In the genomic region with DNA sequence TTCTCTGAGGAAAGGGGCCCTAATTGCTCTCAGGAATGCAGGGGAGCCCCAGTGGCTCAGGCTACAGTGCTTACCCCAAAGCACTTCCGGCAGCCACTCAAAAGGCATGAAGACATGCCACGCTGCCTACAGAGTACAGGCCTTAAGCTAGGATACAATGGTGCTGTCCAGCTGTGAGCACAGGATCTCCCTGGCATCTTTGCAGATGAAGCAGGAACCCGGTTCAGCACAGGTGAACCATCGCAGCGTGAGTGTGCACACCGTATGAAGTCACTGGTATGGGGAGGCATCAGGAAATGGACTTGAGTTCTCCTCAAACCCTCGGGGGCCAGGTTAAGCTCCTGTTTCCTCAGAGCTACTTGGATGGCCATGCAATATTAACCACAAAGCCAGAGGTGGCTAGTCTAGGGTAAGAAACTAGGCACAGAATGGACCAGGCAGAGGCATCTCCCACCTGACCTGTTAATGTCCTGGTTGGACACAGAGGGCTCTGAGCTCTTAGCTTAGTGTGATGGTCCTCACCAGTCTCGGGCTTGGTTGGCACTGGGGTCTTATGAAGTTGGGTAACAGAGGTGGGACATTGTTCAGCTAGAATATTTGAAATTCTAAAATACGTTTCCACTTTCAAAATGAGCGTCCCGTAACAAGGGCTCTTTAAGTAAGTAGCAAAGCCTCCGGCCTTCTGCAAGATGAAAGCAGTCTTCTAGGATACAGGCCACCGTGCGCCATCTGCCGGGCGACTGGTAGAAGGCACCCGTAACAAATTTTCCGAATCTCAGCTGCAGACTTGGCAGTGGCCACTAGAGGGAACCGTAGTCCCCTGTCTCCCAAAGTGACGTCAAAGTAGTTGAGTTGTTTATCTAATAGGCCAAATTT, we compare ENCODE assay signal across 8 mouse cellular contexts.
A peak's percentile ranks its signal among the peaks of the same experiment; 100 is the strongest.
DNase-seq lines count a peak whose midpoint lies in the region; ATAC-seq and TF ChIP-seq lines count a peak whose summit lies in the region.

No protein-coding gene starts in this region.

- CTCF ChIA-PET in Patski (lab: Charles Lee), result interaction anchor here (1.0 to 1.8 kb wide), 4 partner anchors 18 to 260 kb away, joined by 3 to 6 read pairs (median 4); no protein-coding TSS in a partner anchor

- peak; percentile 99 for TF ChIP-seq CTCF in Patski (IDR thresholded peaks at IDR 0.05)

- 36% methylated on average over 20 of the region's 20 CpGs for WGBS in hindbrain, embryonic 14.5 days

- no peak overlapping the region for H3K9ac ChIP-seq in hindbrain, embryonic 14.5 days

- no peaks in the 10 kb centered on the region for H3K36me3 ChIP-seq in hindbrain, embryonic 14.5 days (replicated peaks; ENCODE audit: control insufficient read depth, insufficient read depth)

- H3K27ac ChIP-seq in hindbrain, embryonic 14.5 days, result no peak overlapping the region

- in situ Hi-C loops in Patski (cut with MboI; ENCODE audit: low pct_unique_long_range_greater_than_20kb), result no loop called here

- peak; percentile 72 for ATAC-seq in Patski
- peak; percentile 74 for ATAC-seq in hindbrain, embryonic 14.5 days (ENCODE audit: low FRiP score)

- no peaks in the 10 kb centered on the region for H3K9me3 ChIP-seq in hindbrain, embryonic 14.5 days (ENCODE audit: control insufficient read depth, low read length)

- H3K4me1 ChIP-seq in hindbrain, embryonic 14.5 days (replicated peaks; ENCODE audit: control insufficient read depth, insufficient read depth, low read length), result no peaks in the 10 kb centered on the region

- H3K4me3 ChIP-seq in hindbrain, embryonic 14.5 days (replicated peaks; ENCODE audit: low read length), result no peak overlapping the region

- peak; percentile 46 for DNase-seq in Patski (ENCODE audit: low read depth, low spot score)
- peak; percentile 72 for DNase-seq in cerebellum, adult 9-11 months
- peak; percentile 77 to 95 for DNase-seq in frontal cortex, adult 2 months (ENCODE audit: extremely low spot score in 1 of 2, low spot score in 1 of 2)
- DNase-seq in hindbrain, embryonic 14.5 days (ENCODE audit: low spot score), result peak; percentile 94
- DNase-seq in layer of hippocampus, postnatal 14 days (ENCODE audit: low spot score in 2 of 2), result peak; percentile 93
- DNase-seq in lung, postnatal 14 days, result peak; percentile 80
- DNase-seq in retina, embryonic 14.5 days (ENCODE audit: low spot score), result peak; percentile 94
- DNase-seq in thymus, postnatal 25 days, result peak; percentile 78

- H3K27me3 ChIP-seq in Patski, result no peaks in the 10 kb centered on the region
- H3K27me3 ChIP-seq in hindbrain, embryonic 14.5 days (ENCODE audit: control insufficient read depth, insufficient read depth, low read length), result no peaks in the 10 kb centered on the region

- H3K4me2 ChIP-seq in hindbrain, embryonic 14.5 days (replicated peaks), result no peak overlapping the region

- POLR2A ChIA-PET in Patski (lab: Charles Lee), result no interaction called here
